Mouse (Mus musculus) layer of hippocampus, adult 8-10 months (tissue): ENCODE results near the gene Cyp2w1. TPM values are rescaled to one million over a fixed set of nuclear protein-coding genes. Genes with fewer than 3 reads are reported as not detected.
"Not testable (repeated sequence)": the region's sequence is repeated elsewhere in the genome, so short reads cannot be mapped to it uniquely, and the experiment has no call there.

Source experiments
- DNase-seq, 2 experiments: peaks; one replicate each; pipeline ENCODE4 v3.0.0; 2022; ENCODE audit warnings: low spot score in 2 of 2
- total RNA-seq, 4 experiments: library from RNA; stranded (reverse); gene quantifications; 2 replicates each; pipeline ENCODE4 v1.2.4; 2022

The Cyp2w1 gene
- total RNA-seq, 4 experiments from 2014 or later, result not detected

DNA sequence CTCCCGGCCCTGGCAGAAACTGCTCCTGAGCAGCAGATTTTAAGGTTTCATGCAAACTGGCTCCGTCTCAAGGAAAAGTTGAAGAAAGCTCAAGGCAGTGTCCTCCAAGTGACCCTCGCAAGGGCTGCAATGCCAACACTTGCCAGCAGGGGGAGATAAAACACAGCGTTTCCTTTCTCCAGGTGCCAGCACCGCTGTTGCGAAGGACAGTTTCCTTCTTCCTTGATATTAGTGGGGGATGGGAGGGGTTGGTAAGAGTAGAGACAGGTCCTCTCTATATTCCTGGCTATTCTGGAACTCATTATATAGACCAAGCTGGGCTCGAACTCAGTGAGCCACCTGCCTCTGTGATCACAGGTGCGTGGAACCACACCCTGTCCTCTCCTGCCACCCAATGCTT, 20.7 kb upstream of the Cyp2w1 start:
- peak in 1 of 2 experiments; percentile 83 for DNase-seq

DNA sequence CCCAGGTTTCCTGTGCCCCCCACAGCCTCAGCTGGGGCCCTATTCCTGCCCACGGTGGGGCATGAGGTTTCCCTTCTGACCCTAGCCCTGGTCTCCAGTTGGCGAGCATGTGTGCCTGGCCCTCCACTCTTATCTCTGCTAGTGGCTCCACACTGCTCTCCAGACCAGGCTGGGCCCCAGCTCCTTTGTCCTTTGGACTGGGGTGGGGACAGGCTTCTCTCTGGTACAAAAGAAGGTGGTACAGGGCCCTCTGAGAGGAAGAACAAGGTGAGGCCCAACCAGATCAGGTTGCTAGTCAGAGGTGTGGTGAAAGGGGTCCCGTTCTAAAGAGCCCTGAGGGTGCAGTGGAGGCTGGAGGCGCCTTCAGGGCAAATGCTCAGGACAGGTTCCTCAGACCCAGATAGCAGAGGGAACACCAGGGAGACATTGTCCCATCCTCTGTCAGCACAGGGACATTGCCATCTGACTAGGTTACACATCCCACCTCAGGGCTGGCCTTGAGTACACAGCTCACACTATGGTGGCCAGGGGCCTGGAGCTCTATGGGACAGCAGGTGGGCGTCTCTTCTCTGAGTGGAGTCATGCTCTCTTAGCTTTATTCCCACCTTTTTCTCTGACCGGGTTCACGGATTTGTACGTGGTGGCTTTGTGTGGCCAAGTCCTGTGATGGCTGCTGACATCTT, 19.7 kb upstream of the Cyp2w1 start:
- no peak for DNase-seq

DNA sequence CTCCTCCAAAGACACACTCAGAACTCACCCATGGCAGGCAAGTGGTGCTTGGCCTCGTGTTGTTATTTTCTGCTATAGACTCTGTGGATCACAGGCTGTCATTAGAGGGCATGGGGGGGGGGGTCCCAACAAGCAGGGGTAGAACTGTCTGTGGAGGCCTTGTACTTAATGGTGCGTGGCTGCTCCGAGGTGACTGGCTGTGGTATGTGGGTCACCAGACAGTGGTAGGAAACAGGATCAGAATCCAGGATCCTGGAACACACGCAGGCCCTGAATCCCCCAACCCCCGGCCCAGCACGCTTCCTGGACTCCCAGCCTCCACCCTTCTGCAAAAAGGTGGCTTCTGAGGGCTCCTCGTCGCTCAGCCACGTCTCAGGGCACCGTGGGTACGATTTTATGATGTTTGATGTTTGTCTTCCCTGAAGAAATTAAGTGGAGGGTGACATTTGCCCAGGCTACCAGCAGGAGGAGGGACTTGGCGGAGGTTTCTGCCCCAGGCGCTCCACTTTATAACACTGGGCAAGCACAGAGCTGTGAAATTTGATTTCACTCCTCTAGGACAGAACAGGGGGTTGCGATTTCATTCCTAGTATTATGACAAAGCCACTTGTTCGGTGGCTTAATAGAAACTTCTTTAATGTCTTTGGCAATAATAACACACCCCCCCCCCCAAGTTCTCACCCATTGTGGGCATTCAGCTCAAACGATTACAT, 19.0 kb upstream of the Cyp2w1 start:
- no peak for DNase-seq

DNA sequence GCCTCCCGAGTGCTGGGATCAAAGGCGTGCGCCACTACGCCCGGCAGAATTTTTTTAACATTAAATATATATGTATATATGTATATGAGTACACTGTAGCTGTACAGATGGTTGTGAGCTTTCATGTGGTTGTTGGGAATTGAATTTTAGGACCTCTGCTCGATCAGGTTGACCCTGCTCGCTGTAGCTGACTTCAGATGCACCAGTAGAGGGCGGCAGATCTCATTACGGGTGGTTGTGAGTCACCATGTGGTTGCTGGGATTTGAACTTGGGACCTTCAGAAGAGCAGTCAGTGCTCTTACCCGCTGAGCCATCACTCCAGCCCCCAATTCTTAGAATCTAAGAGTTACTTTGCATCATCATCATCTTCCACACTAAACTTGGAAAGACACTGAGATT, 18.0 kb upstream of the Cyp2w1 start:
- DNase-seq, result not testable (repeated sequence)

DNA sequence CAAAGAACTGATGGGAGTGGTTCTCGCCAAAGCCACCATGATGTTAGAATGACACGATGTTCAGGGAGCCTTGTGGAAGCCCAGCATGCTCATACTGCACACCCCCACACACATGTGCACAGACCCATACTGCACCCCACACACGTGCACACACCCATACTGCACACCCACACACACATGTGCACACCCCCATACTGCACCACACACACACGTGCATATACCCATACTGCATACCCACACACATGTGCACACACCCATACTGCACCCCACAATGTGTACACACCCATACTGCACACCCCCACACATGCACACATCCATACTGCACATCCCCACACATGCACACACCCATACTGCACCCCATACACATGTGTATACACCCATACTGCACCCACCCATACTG, 16.8 kb upstream of the Cyp2w1 start:
- DNase-seq, result no peak

DNA sequence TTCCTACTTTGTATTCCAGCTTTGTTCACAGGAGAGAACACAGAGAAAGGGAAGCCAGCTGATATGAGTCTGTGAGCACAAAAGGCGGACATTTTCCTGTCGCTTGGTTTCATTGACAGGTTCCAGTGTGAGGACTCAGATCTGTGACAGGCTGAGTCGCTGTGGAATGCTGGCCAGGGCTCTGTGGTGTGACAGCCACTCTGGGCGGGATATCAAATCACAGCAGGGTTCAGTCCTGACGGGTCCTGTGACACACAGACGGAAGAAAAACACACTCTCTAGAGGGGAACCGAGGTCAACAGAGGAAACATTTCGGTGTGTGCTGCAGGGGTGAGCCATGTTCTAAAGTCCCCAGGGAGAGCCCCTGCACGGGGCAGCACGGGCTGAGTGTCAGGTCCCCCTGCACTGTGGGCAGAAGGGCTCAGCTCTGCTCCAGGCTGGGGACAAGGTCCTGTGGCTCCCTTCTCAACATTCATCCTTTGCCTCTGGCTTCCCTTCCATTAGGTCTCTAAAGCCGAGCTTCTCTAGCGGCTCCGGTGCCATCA, 14.5 kb upstream of the Cyp2w1 start:
- no peak for DNase-seq

DNA sequence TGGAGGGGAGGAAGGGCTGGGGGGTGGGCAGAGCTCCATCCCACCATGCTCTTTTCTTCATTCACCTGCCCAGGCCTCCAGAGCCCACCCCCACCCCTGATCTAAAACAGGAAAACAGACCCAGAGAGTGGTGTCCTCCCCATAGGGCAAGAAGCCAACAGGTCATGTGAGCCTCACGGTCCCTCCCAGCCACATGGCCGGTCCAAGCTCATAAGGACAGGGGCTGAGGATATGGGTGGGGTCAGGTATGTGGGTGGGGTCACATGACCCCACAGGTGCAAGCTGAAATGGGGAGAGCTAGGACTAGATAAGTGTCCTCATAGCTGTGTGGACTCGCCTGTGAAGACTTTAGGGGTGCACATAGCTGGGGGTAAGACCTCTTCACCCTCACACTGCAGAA, 14.0 kb upstream of the Cyp2w1 start:
- no peak for DNase-seq

DNA sequence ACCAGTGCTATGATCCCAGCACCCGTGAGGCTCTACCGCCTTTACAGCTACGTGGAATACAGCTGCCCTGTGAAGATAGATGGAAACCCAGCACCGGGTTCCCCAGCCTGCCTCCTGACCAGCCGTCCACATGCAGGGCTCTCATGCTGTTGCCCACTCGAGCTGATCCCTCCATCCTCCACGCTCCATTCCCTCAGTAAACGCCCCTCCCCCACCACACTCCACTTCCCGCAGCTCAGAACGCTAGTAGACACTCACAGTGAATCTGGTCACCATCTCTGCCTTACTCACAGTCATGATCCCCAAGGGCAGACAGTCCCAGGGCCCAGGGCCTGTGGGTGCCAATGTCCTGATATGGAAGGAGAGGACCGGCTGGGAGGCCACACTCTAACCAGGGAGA, 13.5 kb upstream of the Cyp2w1 start:
- DNase-seq, result no peak

DNA sequence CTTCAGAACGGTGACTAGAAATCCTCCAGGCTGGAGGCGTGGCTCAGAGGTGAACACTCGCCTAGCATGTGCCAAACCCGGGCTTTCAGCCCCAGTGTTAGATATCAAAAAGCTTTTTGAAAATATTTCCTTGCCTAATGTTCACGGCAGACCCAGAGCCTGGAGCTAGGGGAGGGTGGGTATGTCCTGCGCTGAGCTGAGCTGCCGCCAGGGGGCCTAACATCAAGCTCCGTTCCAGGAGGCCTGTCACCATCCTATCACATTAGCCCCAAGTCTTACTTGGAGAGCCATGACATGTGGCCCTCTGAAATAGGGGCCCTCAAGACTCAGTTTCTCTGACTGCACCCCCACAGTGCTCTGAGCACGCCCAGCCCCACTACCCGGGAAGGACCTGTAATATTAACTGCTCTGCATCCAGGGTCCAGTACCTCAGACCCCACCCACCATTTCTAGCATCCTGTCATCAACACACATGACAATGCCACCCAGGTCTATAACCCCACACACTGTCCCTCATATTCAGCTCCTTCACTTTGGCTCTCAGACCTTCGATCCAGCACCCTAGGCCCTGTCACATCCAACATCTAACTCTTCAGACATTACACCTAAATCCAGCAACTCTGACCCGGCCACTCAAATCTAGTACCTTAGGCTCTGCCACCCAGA, 8.3 kb upstream of the Cyp2w1 start:
- peak; percentile 60 to 76 for DNase-seq

DNA sequence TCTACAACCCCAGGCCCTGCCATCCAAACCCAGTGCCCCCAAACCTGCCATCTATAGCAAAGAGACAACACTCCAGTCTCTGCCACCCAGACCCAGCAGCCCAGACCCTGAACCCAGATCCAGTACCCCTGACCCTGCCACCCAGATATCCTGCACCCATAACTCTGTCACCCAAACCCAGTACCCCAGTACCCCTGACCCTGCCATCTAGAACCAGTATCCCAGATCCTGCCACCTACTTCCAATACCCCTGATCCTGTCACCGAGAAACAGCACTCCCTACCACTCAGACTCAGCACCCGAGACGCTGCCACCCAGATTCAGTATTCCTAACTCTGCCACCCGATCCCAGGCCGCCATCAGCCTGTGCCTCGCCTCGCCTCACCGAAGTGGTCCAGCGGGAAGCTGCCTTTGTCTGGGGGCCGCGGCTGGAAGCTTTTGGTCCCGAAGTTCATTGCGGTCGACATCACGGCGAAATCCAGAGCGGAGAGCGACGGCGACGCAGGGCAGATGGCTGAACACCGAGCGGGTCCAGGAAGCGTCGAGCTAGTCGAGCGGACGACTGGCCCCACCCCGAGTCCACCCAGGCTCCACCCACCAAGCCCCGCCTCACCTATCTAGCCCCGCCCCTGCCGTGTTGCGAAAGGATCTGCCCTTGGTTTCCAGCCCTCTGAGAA, 7.6 kb upstream of the Cyp2w1 start:
- peak; percentile 89 to 91 for DNase-seq

DNA sequence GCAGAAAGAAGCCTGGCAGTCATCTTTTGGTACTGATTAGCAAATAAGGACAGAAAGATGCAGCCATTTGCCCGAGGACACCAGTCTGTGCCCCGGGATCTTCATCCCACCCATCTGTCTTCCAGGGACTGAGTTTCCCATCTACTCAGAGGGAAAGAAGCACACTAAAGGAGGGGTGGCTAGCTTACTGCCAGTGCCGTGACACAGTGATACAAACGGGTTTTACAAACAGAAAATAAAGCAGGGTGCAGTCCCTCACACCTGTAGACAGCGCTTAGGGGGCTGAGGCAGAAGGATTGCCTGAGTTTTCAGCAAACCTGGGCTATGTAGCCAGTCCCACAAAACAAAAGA, 7.1 kb upstream of the Cyp2w1 start:
- no peak for DNase-seq

DNA sequence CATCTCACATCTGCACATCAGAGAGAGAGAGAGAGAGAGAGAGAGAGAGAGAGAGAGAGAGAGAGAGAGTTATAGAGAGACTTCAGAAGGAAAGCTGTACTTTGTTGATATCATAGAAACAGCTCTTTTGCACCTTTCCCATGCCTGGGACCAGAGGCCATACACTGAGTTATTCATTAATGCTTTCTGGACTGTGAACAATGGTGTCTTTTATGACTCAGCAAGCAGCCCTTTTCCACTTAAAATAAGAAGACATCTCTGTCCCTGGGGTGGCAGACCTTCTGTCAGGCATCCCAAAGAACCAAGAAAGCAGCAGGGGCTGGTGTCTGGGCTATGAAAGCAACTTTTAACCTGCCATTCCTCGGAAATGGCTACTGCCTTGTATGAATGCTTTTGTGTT, 5.2 kb upstream of the Cyp2w1 start:
- DNase-seq, result no peak

DNA sequence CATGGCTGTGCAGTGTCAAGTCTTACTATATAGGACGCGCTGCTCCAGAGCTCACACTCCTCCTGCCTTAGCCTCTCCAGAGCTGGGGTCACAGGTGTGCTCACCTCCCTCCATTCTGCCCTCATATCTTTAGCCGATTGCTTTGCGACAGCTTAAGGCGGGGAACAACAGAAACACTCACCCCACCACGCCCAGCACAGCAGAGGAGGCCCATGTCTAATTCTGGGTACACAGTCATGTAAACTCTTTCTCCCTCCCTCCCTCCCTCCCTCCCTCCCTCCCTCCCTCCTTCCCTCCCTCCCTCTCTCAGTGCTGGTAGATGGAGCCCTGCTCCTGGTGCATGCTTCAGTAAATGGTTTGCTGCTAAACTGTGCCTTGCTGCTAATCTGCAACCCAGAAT, 2.7 kb upstream of the Cyp2w1 start:
- DNase-seq, result no peak

DNA sequence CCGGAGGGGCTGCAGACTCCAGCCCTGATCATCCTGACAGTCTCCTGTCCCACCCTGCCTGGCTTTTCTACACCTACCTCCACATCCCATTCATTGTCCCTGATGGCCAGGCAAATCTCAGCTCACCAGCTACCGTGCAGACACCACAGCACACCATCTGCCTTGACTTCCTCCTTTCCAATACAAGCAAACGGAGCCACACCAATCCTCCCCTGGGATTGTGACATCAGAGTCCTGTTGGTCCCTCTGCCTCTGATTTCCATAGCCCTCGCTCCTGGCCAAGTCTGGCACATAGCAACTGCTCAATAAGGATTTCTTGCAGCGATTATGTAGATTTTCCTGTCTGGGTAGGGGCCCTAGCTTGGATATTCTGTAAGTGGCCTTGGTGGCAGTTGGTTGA, 1.3 kb upstream of the Cyp2w1 start, which contains the start of gene Cox19:
Cox19 (minus strand) TSS at position 285 of the 400 bp plus-strand sequence.
- DNase-seq, result no peak

DNA sequence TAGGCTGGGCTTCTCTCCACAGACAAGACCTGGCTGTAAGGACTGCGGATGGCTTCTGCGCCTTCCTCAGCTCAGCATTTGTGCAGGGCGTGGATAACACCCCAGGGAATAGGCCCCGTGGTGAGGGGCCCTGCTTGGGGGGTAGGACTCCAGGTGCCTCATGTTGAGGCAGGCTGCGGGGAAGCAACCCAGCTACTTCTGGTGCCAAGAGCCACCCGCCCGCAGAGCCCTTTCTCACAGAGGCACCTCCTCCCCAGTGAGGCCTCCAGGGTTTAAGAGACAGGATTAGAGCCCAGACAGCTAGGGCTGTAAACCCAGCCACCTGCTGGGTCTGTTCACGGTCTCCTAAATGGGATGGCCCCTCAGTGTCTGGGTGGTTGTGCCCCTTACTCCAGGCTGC, 789 bp upstream of the Cyp2w1 start:
- DNase-seq, result no peak

DNA sequence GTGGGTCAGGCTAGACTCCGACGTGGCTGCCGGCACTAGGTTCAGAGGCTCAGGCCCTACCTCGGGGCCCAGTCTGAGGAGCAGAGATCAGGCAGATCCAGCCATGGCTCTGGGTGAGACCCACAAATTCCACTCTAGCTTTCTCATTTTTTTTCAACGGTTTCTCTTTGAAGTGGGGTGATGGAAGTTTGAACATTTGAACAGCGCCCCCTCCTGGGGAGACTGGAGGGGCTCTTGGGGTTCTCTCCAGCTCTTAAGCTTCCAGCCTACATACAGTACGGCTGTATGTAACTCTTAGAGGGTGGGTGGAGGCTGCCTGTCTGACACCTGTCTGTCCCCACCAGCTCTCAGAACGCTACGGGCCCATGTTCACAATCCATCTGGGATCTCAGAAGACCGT, 1.1 kb downstream of the Cyp2w1 start:
- no peak for DNase-seq

DNA sequence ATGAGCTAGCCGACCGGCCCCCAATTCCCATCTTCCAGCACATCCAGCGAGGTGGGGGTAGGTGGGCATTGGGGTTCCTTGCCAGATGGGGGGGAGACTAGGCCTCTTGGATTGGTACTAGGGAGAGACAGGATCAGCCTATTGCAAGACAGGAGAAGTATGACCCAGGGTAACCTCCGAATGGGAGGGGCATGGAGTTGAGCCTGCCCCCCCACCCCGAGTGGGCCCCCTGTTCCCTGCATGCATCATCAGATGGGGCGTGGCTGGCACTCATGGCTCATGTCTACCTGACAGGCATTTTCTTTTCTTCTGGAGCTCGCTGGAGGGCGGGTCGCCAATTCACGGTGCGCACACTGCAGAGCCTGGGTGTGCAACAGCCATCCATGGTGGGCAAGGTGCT, 1.5 kb downstream of the Cyp2w1 start:
- no peak for DNase-seq

DNA sequence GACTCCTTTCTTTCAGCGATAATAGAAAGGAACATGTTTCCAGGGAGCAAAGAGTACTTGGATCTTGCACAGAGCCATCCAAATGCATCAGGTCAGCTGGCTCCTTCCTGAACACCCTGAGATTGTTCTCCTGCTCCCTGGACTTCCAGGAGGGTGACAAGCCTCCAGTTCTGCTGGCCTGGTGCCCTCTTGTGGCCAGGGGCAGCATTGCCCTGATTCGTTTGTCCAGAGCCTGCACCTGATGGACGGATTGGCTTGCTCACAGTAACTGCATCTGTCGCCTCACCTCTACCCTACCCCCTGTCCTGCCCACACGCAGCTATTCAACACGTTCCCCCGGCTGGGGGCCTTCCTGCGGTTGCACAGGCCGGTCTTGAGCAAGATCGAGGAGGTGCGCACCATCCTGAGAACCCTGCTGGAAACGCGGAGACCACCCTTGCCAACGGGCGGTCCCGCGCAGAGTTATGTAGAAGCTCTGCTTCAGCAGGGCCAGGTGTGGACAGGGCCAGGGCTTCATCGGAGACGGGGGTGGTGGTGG, 2.9 kb downstream of the Cyp2w1 start:
- peak; percentile 69 to 83 for DNase-seq

DNA sequence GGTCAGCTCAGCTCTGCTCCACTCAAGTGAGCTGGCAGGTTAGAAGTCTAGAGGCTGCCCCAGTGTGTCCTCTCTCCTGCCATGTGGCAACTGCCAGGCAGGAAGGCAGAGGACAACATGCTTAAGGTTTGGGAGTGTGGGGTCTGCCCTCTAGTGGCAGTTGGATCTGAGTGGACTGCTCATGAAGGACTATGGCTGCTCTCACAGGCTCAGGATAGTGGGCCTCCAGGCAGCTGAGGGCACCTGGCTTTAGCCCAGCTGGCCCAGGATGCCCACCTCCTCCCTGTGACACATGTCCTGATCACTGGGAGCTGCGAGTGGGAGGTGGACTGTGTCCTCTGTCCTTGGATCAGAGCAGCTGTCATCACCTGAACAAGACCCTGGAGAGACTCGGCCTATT, 6.2 kb downstream of the Cyp2w1 start:
- no peak for DNase-seq

DNA sequence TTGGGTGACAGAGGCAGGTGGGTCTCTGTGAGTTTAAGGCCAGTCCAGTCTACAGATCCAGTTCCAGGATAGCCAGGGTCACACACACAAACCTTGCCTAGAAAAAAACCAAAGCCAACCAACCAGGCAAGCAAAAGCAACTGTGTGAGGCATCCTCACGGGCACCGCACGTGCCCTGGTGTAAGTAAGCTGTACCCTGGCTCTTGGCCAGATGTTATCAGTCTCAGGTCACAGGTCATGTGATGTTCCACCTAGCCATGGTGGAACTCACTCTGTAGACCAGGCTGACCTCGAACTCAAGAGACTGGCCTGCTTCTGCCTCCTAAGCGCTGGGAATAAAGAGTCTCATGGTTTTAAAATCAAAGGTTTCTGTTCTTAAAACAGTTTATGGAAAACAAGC, 6.8 kb downstream of the Cyp2w1 start:
- no peak for DNase-seq

DNA sequence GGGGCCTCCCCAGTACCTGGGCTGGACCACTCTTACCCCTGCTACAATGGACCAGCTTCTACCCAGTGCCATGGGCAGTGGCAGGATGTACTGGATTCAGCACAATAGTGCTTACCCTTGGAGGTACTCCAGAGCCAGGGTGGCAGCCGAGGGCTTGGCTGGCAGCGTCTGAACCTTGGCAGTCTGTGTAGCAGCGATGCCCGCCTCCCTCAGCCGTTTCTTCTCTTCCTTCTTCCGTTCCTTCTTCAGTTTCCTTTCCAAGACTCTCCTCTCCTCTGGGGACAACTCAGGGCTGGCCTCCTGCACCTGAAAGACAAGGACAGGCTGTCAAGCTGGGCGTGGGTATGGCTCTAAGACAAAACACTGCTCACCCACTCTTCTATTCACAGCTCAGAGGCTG, 11.4 kb downstream of the Cyp2w1 start:
- no peak for DNase-seq
